ENCODE assay signal across 9 mouse cellular contexts in genomic region chr4:124881341-124881908, GRCm38 (mm10). TPM values are rescaled to one million over a fixed set of nuclear protein-coding genes. Genes with fewer than 3 reads are reported as not detected.
A peak's percentile ranks its signal among the peaks of the same experiment; 100 is the strongest.
DNase-seq lines count a peak whose midpoint lies in the region; ATAC-seq lines count a peak whose summit lies in the region.
"Had no signal": no experiment of that assay in that cellular context is flagged by ENCODE, and none has a peak within 500 bp of the region (broad histone marks: within the 10 kb centered on the region; RNA-seq: fewer than 3 reads in every experiment).

No protein-coding gene starts in this region.

- WGBS in forebrain, embryonic 11.5 days, result under 1% methylated on average over 37 of the region's 37 CpGs
- WGBS in midbrain, embryonic 10.5 days, result under 1% methylated on average over 37 of the region's 37 CpGs

- no peaks in the 10 kb centered on the region for H3K9me3 ChIP-seq in forebrain, embryonic 11.5 days (ENCODE audit: control insufficient read depth, low read length)
- H3K9me3 ChIP-seq in midbrain, embryonic 10.5 days (replicated peaks), result peaks cover 7% of the 10 kb centered on the region

- peaks cover 22% of the 10 kb centered on the region for H3K27me3 ChIP-seq in forebrain, embryonic 11.5 days (ENCODE audit: control insufficient read depth, insufficient read depth, low read length)
- peaks cover 69% of the 10 kb centered on the region for H3K27me3 ChIP-seq in midbrain, embryonic 10.5 days (ENCODE audit: low read depth, poor library complexity, severe bottlenecking)

- peak overlapping the region; percentile 75 for H3K4me2 ChIP-seq in forebrain, embryonic 11.5 days (ENCODE audit: low read depth, low read length, severe bottlenecking)

- H3K4me1 ChIP-seq in forebrain, embryonic 11.5 days (replicated peaks; ENCODE audit: control insufficient read depth, insufficient read depth, low read length), result peaks cover 11% of the 10 kb centered on the region; the same call in 1 of the 2 replicates
- H3K4me1 ChIP-seq in midbrain, embryonic 10.5 days, result peaks cover 56% of the 10 kb centered on the region

- peak overlapping the region; percentile 46 for H3K4me3 ChIP-seq in forebrain, embryonic 11.5 days (ENCODE audit: low read depth, low read length)
- peak overlapping the region; percentile 65 for H3K4me3 ChIP-seq in midbrain, embryonic 10.5 days
- H3K4me3 ChIP-seq: erythroblast, embryonic 14.5 days had no signal

- DNase-seq in adrenal gland, adult (ENCODE audit: inconsistent age in 2 of 2, low spot score in 1 of 2), result peak; percentile 43 to 67
- no peak for DNase-seq in adrenal gland, adult 18-20 months (ENCODE audit: low spot score in 2 of 2)
- DNase-seq in ZHBTc4 (ENCODE audit: low read depth, low spot score), result peak; percentile 87
- peak; percentile 95 for DNase-seq in forebrain, embryonic 11.5 days (ENCODE audit: low spot score)
- peak; percentile 79 for DNase-seq in layer of hippocampus, adult 9-11 months
- peak; percentile 96 for DNase-seq in midbrain, embryonic 10.5 days (ENCODE audit: low spot score)
- peak; percentile 77 for DNase-seq in telencephalon, adult 2 months (ENCODE audit: low read depth, low spot score)
- no peak for DNase-seq in gastrocnemius, adult 18-20 months (ENCODE audit: low spot score)

- peak; percentile 98 for ATAC-seq in forebrain, embryonic 11.5 days (replicated peaks; ENCODE audit: low FRiP score)

- H3K36me3 ChIP-seq in forebrain, embryonic 11.5 days (ENCODE audit: control insufficient read depth, insufficient read depth, low read length), result no peaks in the 10 kb centered on the region
- H3K36me3 ChIP-seq in midbrain, embryonic 10.5 days, result peaks cover 4% of the 10 kb centered on the region; the same call in 1 of the 2 replicates

- peak overlapping the region; percentile 33; the same call in 1 of the 2 replicates for H3K9ac ChIP-seq in forebrain, embryonic 11.5 days (ENCODE audit: low read length)

- H3K27ac ChIP-seq in forebrain, embryonic 11.5 days (ENCODE audit: low read depth, low read length), result no peak overlapping the region
- H3K27ac ChIP-seq in midbrain, embryonic 10.5 days (replicated peaks), result peak overlapping the region; percentile 80

RNA-seq across cellular contexts. Expression of gene Epha10, which starts 0.7 kb away (rescaled TPM):
- total RNA-seq in adrenal gland, adult 18-20 months (2021), result 1 to 10 TPM; 1.9 to 2.4 TPM
- 1.5 and 1.6 TPM in 2 replicates for polyA plus RNA-seq in forebrain, embryonic 11.5 days (2014; fragmentation: Nextera tagmentation; extraction: Ambion mirVana)
- polyA plus RNA-seq in midbrain, embryonic 10.5 days (2016; fragmentation: Nextera tagmentation; extraction: Ambion mirVana), result 5.1 and 7.9 TPM in 2 replicates
- total RNA-seq in gastrocnemius, adult 18-20 months (2021), result not detected
- polyA plus RNA-seq: erythroblast, embryonic 14.5 days had no signal

RNA-seq across cellular contexts. Expression of gene Maneal, which starts 19.5 kb away (rescaled TPM):
- total RNA-seq in adrenal gland, adult 18-20 months (2021), result 1 to 10 TPM; 4.0 to 5.0 TPM
- 7.3 and 10.3 TPM in 2 replicates for polyA plus RNA-seq in forebrain, embryonic 11.5 days (2014; fragmentation: Nextera tagmentation; extraction: Ambion mirVana)
- polyA plus RNA-seq in midbrain, embryonic 10.5 days (2016; fragmentation: Nextera tagmentation; extraction: Ambion mirVana), result 4.2 and 4.8 TPM in 2 replicates
- under 1 TPM; 0.23 to 0.52 TPM for total RNA-seq in gastrocnemius, adult 18-20 months (2021)
- polyA plus RNA-seq: erythroblast, embryonic 14.5 days had no signal

RNA-seq across cellular contexts. Expression of gene 1110065P20Rik, which starts 30.4 kb away (rescaled TPM):
- 10 to 100 TPM; 44.6 TPM for total RNA-seq in adrenal gland, adult 18-20 months (2021)
- polyA plus RNA-seq in forebrain, embryonic 11.5 days (2014; fragmentation: Nextera tagmentation; extraction: Ambion mirVana), result 49.5 and 51.7 TPM in 2 replicates
- 51.5 and 52.2 TPM in 2 replicates for polyA plus RNA-seq in midbrain, embryonic 10.5 days (2016; fragmentation: Nextera tagmentation; extraction: Ambion mirVana)
- total RNA-seq in gastrocnemius, adult 18-20 months (2021), result 10 to 100 TPM; 19.7 to 23.0 TPM

RNA-seq across cellular contexts. Expression of gene Yrdc, which starts 30.9 kb away (rescaled TPM):
- 10 to 100 TPM; 36.8 to 44.2 TPM for total RNA-seq in adrenal gland, adult 18-20 months (2021)
- polyA plus RNA-seq in forebrain, embryonic 11.5 days (2014; fragmentation: Nextera tagmentation; extraction: Ambion mirVana), result 45.0 and 50.9 TPM in 2 replicates
- 40.0 and 44.0 TPM in 2 replicates for polyA plus RNA-seq in midbrain, embryonic 10.5 days (2016; fragmentation: Nextera tagmentation; extraction: Ambion mirVana)
- total RNA-seq in gastrocnemius, adult 18-20 months (2021), result 10 to 100 TPM; 10.4 to 11.9 TPM

RNA-seq across cellular contexts. Expression of gene 9930104L06Rik, which starts 55.4 kb away (rescaled TPM):
- 10 to 100 TPM; 12.7 to 14.0 TPM for total RNA-seq in adrenal gland, adult 18-20 months (2021)
- polyA plus RNA-seq in forebrain, embryonic 11.5 days (2014; fragmentation: Nextera tagmentation; extraction: Ambion mirVana), result 5.9 and 6.1 TPM in 2 replicates
- 17.4 and 18.9 TPM in 2 replicates for polyA plus RNA-seq in midbrain, embryonic 10.5 days (2016; fragmentation: Nextera tagmentation; extraction: Ambion mirVana)
- 1 to 10 TPM; 6.2 to 6.5 TPM for total RNA-seq in gastrocnemius, adult 18-20 months (2021)

Comparison
In these comparisons a context has a peak if more than half of its experiments do, and no peak if none do; other contexts are left out.
1. DNase-seq: peak in adrenal gland, adult (2 of 2), ZHBTc4 (single experiment), forebrain, embryonic 11.5 days (single experiment), layer of hippocampus, adult 9-11 months (single experiment), midbrain, embryonic 10.5 days (single experiment) and telencephalon, adult 2 months (single experiment); none in adrenal gland, adult 18-20 months (0 of 2) and gastrocnemius, adult 18-20 months (single experiment).